Mouse (Mus musculus) embryonic fibroblast, embryonic 13.5 days (primary cell): ENCODE results near the gene Epha8. TPM values are rescaled to one million over a fixed set of nuclear protein-coding genes. Genes with fewer than 3 reads are reported as not detected.

Experiments used
- H3K27ac ChIP-seq: 2 replicates; pipeline ENCODE4 v1.5.1; 2012; ENCODE audit warnings: low read length, control low read depth, inconsistent platforms; ENCODE audit not compliant: insufficient read depth
- H3K4me1 ChIP-seq: 2 replicates; pipeline ENCODE4 v1.6.1; 2011; ENCODE audit warnings: low read length; ENCODE audit not compliant: control insufficient read depth, insufficient read depth
- H3K4me3 ChIP-seq: 2 replicates; pipeline ENCODE4 v1.5.1; 2011; ENCODE audit warnings: mild to moderate bottlenecking, control low read depth, low read length; ENCODE audit not compliant: insufficient read depth
- CTCF ChIP-seq: IDR thresholded peaks from 2 replicates; pipeline ENCODE4 v1.5.1; 2011; ENCODE audit warnings: mild to moderate bottlenecking, control low read depth, low read length, moderate library complexity, borderline replicate concordance; ENCODE audit not compliant: insufficient read depth
- POLR2A ChIP-seq: IDR thresholded peaks from 2 replicates; pipeline ENCODE4 v1.6.1; 2011; ENCODE audit warnings: low read depth, mild to moderate bottlenecking, control low read depth, low read length, moderate library complexity
- polyA plus RNA-seq: library from polyadenylated mRNA; stranded (reverse); fragments of >200 nt; gene quantifications from 2 replicates; pipeline ENCODE4 v1.2.4, GENCODE M21; 2011; ENCODE audit warnings: low read depth; ENCODE audit not compliant: missing spikeins, insufficient read length

The Epha8 gene
- polyA plus RNA-seq, 1 experiment = not detected

- no peak overlapping the region for H3K4me3 ChIP-seq
- no peak for TF ChIP-seq POLR2A
- no peak for TF ChIP-seq CTCF
- no peaks in the 10 kb centered on the region for H3K4me1 ChIP-seq
- H3K27ac ChIP-seq = no peak overlapping the region
Observed at GRCm38 (mm10) chr4:136960581-136960980, 4.0 kb upstream of the Epha8 start.

- H3K4me1 ChIP-seq = no peaks in the 10 kb centered on the region
- TF ChIP-seq CTCF (no peak), POLR2A (no peak)
- no peak overlapping the region for H3K4me3 ChIP-seq
- no peak overlapping the region for H3K27ac ChIP-seq
Observed at GRCm38 (mm10) chr4:136960068-136960467, 3.5 kb upstream of the Epha8 start.

- Histone ChIP-seq H3K27ac (no peak overlapping the region), H3K4me3 (no peak overlapping the region), H3K4me1 (no peaks in the 10 kb centered on the region)
- TF ChIP-seq POLR2A (no peak), CTCF (no peak)
Observed at GRCm38 (mm10) chr4:136954562-136954961, 2.1 kb downstream of the Epha8 start.

- Histone ChIP-seq H3K4me1 (no peaks in the 10 kb centered on the region), H3K27ac (no peak overlapping the region), H3K4me3 (no peak overlapping the region)
- TF ChIP-seq POLR2A (no peak), CTCF (no peak)
Observed at GRCm38 (mm10) chr4:136949266-136949989, 7.2 kb downstream of the Epha8 start.

- H3K27ac ChIP-seq = no peak overlapping the region
- TF ChIP-seq POLR2A (no peak), CTCF (no peak)
- H3K4me1 ChIP-seq = no peaks in the 10 kb centered on the region
- H3K4me3 ChIP-seq = no peak overlapping the region
Observed at GRCm38 (mm10) chr4:136945397-136945796, 11.2 kb downstream of the Epha8 start.

GRCm38 (mm10) chr4:136944558-136945350 lies 11.9 kb downstream of the Epha8 start:
- no peak overlapping the region for H3K4me3 ChIP-seq
- no peak overlapping the region for H3K27ac ChIP-seq
- H3K4me1 ChIP-seq = no peaks in the 10 kb centered on the region
- no peak for TF ChIP-seq CTCF
- no peak for TF ChIP-seq POLR2A

- Histone ChIP-seq H3K27ac (no peak overlapping the region), H3K4me3 (no peak overlapping the region), H3K4me1 (no peaks in the 10 kb centered on the region)
- no peak for TF ChIP-seq CTCF
Observed at GRCm38 (mm10) chr4:136943175-136943574, 13.4 kb downstream of the Epha8 start.

GRCm38 (mm10) chr4:136942761-136943160 lies 13.9 kb downstream of the Epha8 start:
- TF ChIP-seq POLR2A = no peak
- TF ChIP-seq CTCF = no peak

GRCm38 (mm10) chr4:136937935-136938334 lies 18.7 kb downstream of the Epha8 start:
- no peak for TF ChIP-seq CTCF
- no peak for TF ChIP-seq POLR2A
- Histone ChIP-seq H3K27ac (no peak overlapping the region), H3K4me3 (no peak overlapping the region), H3K4me1 (no peaks in the 10 kb centered on the region)

More at GRCm38 (mm10) chr4:136942761-136943160, 13.9 kb downstream of the Epha8 start:
- H3K4me1 ChIP-seq = no peaks in the 10 kb centered on the region
- no peak overlapping the region for H3K27ac ChIP-seq
- no peak overlapping the region for H3K4me3 ChIP-seq

- H3K4me3 ChIP-seq = no peak overlapping the region
- no peak overlapping the region for H3K27ac ChIP-seq
- no peak for TF ChIP-seq POLR2A
- TF ChIP-seq CTCF = no peak
Observed at GRCm38 (mm10) chr4:136937344-136937743, 19.3 kb downstream of the Epha8 start.

More at GRCm38 (mm10) chr4:136937344-136937743, 19.3 kb downstream of the Epha8 start:
- no peaks in the 10 kb centered on the region for H3K4me1 ChIP-seq
